Mouse (Mus musculus): ENCODE measurements at regions not wholly inside any gene's neighbourhood (a gene's known extent, or its start where the extent isn't known, plus 50 kb on each side); places are given as distances from the start of the nearest gene placed in this dataset.
A peak's percentile ranks its signal among the peaks of the same experiment; 100 is the strongest.

- no peak for DNase-seq
Observed at GRCm38 (mm10) chr6:145310601-145311000, 60.6 kb upstream of the Kras start.

- DNase-seq, result no peak
Observed at GRCm38 (mm10) chr6:145309025-145309424, 59.0 kb upstream of the Kras start.

- DNase-seq, result peak; percentile 56
Observed at GRCm38 (mm10) chr6:145307237-145307636, 57.2 kb upstream of the Kras start.

DNA sequence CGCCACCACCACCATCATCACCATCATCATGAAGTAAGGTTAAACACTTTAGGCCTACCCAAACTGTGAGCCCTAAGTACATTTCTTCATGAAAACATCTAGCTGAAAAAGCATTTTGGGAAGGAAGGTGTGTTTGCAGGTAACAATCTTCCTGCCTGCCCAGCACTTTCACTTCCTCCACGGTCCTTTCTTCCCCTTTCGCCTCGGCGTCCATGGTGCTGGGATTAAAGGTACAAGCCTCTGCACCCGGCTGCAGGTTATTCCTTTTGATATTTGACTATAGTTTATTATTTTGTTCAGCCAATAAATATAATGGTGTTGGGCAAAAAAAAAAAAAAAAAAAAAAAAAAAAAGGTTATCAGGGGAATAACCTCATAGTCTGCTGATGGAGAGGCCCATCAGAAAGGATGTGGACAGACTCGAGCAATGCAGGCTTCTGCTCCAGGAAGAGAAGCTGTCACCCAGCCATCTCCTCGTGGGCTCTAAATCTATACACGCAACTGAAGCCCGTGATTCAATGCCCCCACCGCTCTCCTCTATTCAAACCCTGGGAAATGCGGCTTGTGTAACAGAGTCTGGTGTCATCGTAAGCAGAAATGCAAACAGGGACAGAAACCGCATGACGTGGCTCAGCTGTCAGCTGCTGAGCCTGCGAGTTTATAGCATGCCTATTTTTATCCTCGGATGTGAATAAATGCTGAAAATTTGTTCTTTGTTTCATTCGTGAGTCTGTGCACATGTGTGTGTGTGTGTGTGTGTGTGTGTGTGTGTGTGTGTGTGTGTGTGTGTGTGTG, 56.5 kb upstream of the Kras start:
- DNase-seq, result peak; percentile 61

- no peak for DNase-seq
Observed at GRCm38 (mm10) chr6:145305669-145306068, 55.6 kb upstream of the Kras start.

- DNase-seq, result peak; percentile 60
Observed at GRCm38 (mm10) chr6:145303641-145304070, 53.6 kb upstream of the Kras start.

GRCm38 (mm10) chr6:145302907-145303640, 53.0 kb upstream of the Kras start:
- DNase-seq, result no peak

DNA sequence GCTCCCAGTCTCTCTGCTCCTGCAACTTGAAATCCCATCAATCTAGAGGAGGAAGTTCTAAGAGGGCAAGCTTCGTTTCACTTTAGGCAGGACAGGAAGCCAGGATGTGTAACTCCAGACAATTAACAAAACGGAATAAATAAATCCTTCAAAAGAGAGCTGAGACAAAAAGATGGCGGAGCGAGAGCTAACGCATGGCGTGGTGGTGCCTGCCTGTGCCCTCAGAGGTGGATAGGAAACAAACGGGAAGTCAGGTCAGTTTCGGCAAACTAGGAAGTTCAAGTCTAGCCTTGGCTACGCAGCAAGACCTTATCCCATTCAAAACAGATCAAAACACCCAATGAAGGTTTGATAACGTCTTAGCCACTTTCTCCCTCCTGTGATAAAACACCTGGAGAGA, 52.1 kb upstream of the Kras start:
- no peak for DNase-seq

DNA sequence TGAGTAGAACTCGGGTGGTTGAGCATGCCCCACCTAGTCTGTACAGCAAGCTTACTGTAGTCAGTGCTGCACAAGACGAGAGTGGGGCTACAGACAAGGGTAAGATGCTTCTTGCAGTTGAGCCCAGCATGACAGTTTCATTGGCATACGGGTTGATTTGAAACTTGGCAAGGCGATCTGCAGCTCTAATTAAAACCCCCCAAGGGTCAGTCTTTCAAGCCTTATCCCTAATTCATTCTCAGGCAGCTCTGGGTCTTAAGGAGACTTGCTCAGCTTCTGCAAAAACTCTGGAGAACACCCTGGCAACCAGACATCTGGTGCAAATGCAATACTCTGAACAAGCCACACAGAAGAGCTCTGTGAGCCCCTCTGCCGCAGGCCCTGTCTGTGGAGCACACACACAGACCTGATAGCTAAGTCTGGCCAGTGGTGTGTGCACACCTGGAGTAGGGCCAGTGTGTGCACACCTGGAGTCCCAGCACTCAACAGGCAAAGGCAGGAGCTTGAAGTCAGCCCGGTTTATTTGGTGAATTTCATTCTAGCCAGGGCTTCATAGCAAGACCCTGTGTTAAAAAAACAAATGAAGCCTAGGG, 50.3 kb upstream of the Kras start:
- no peak for DNase-seq
